Mouse (Mus musculus) MEL (cell line): ENCODE measurements around the gene Dhrs11. TPM values are rescaled to one million over a fixed set of nuclear protein-coding genes. Genes with fewer than 3 reads are reported as not detected.

ENCODE experiments used
- DNase-seq: peaks from one replicate; pipeline ENCODE4 v3.0.0; 2011; ENCODE audit warnings: low read depth, low spot score
- H3K27ac ChIP-seq: 2 replicates; pipeline ENCODE4 v1.5.1; 2012; ENCODE audit warnings: low read depth, mild to moderate bottlenecking, control low read depth, low read length, moderate library complexity; ENCODE audit not compliant: control insufficient read depth
- H3K27me3 ChIP-seq, 2 experiments: fragments of 150-350 bp in 1 of 2; sonication (generic) in 1 of 2; 2 replicates each; pipeline ENCODE4 v1.6.1; 2012; ENCODE audit warnings: low read length in 2 of 2, mild to moderate bottlenecking in 2 of 2, improper control_type of control experiment in 1 of 2, moderate library complexity in 1 of 2; ENCODE audit not compliant: insufficient read depth in 2 of 2, control insufficient read depth in 1 of 2
- H3K36me3 ChIP-seq, 2 experiments: 2 replicates each; pipeline ENCODE4 v1.6.1; 2012 to 2014; ENCODE audit warnings: low read length in 2 of 2, improper control_type of control experiment in 1 of 2, inconsistent platforms in 1 of 2, mild to moderate bottlenecking in 1 of 2; ENCODE audit not compliant: insufficient read depth in 2 of 2, control insufficient read depth in 1 of 2
- H3K4me1 ChIP-seq, 2 experiments: fragments of 150-350 bp in 1 of 2; sonication (generic) in 1 of 2; 2 replicates each; pipeline ENCODE4 v1.6.1; 2012; ENCODE audit warnings: low read length in 2 of 2, improper control_type of control experiment in 1 of 2, mild to moderate bottlenecking in 1 of 2; ENCODE audit not compliant: insufficient read depth in 2 of 2, control insufficient read depth in 1 of 2
- H3K4me3 ChIP-seq, 2 experiments: fragments of 150-350 bp in 1 of 2; sonication (generic) in 1 of 2; 2 replicates each; pipeline ENCODE4 v1.5.1; 2012; ENCODE audit warnings: low read depth in 2 of 2, low read length in 2 of 2, mild to moderate bottlenecking in 2 of 2, moderate library complexity in 2 of 2, control low read depth in 1 of 2, improper control_type of control experiment in 1 of 2; ENCODE audit not compliant: control insufficient read depth in 1 of 2, insufficient read depth in 1 of 2
- H3K79me2 ChIP-seq: 2 replicates; pipeline ENCODE4 v1.6.1; 2012; ENCODE audit warnings: mild to moderate bottlenecking, low read length, moderate library complexity; ENCODE audit not compliant: control insufficient read depth, poor library complexity, insufficient read depth
- H3K9ac ChIP-seq: 2 replicates; pipeline ENCODE4 v1.6.1; 2012; ENCODE audit warnings: low read depth, mild to moderate bottlenecking, control low read depth, low read length, moderate library complexity; ENCODE audit not compliant: control insufficient read depth, poor library complexity, severe bottlenecking
- H3K9me3 ChIP-seq: fragments of 150-350 bp; sonication (generic); replicated peaks from 2 replicates; pipeline ENCODE4 v1.6.1; 2012; ENCODE audit warnings: mild to moderate bottlenecking, low read length, improper control_type of control experiment, moderate library complexity; ENCODE audit not compliant: insufficient read depth
- CHD2 ChIP-seq: IDR thresholded peaks from 2 replicates; pipeline ENCODE4 v1.6.1; 2011; ENCODE audit warnings: low read length, improper control_type of control experiment
- EP300 ChIP-seq, 2 experiments: IDR thresholded peaks; 2 replicates each; pipeline ENCODE4 v1.6.1; 2011; ENCODE audit warnings: improper control_type of control experiment in 2 of 2, low read length in 2 of 2, low read depth in 1 of 2, mild to moderate bottlenecking in 1 of 2
- POLR2AphosphoS2 ChIP-seq: IDR thresholded peaks from 2 replicates; pipeline ENCODE4 v1.6.1; 2011; ENCODE audit warnings: low read length, improper control_type of control experiment
- RAD21 ChIP-seq: IDR thresholded peaks from 2 replicates; pipeline ENCODE4 v1.6.1; 2011; ENCODE audit warnings: mild to moderate bottlenecking, low read depth, low read length, improper control_type of control experiment
- TAL1 ChIP-seq: IDR thresholded peaks from 2 replicates; pipeline ENCODE4 v1.6.1; 2012; ENCODE audit warnings: mild to moderate bottlenecking, inconsistent platforms, low read length, moderate library complexity, mixed read lengths
- ZC3H11A ChIP-seq: IDR thresholded peaks from 2 replicates; pipeline ENCODE4 v1.6.1; 2012; ENCODE audit warnings: low read depth, mild to moderate bottlenecking, inconsistent platforms, low read length, improper control_type of control experiment
- ZMIZ1 ChIP-seq: IDR thresholded peaks from 2 replicates; pipeline ENCODE4 v1.6.1; 2012; ENCODE audit warnings: low read depth, mild to moderate bottlenecking, inconsistent platforms, low read length, improper control_type of control experiment, moderate library complexity
- ZNF384 ChIP-seq: IDR thresholded peaks from 2 replicates; pipeline ENCODE4 v1.6.1; 2012; ENCODE audit warnings: low read depth, mild to moderate bottlenecking, inconsistent platforms, low read length, improper control_type of control experiment
- polyA plus RNA-seq, 2 experiments: library from polyadenylated mRNA; stranded (reverse) in 1 of 2; unstranded in 1 of 2; fragments of >175 nt in 1 of 2; fragments of >200 nt in 1 of 2; gene quantifications; 2 replicates each; pipeline versions ENCODE4 v1.2.1 to v1.2.4; 2012; ENCODE audit warnings: low replicate concordance in 2 of 2, low read depth in 1 of 2; ENCODE audit not compliant: insufficient read length in 2 of 2, insufficient read depth in 1 of 2, missing spikeins in 1 of 2
- total RNA-seq: library from RNA; depleted of rRNA; stranded (reverse); fragments of 300-350 nt; gene quantifications from 2 replicates; pipeline ENCODE4 v1.2.3, GENCODE M21; 2012

The Dhrs11 gene
- total and polyA plus RNA-seq, 3 experiments: 36.6 to 37.7 TPM; not detected in 1

- H3K9ac ChIP-seq: no peak overlapping the region
- H3K79me2 ChIP-seq: peaks cover 3% of the 10 kb centered on the region; the same call in 1 of the 2 replicates
- H3K27ac ChIP-seq: no peak overlapping the region
- H3K27me3 ChIP-seq: no peaks in the 10 kb centered on the region
- DNase-seq: no peak
- no peaks in the 10 kb centered on the region for H3K9me3 ChIP-seq
- peaks cover 26 to 65% of the 10 kb centered on the region in 2 experiments for H3K36me3 ChIP-seq
- H3K4me1 ChIP-seq: peaks cover 0 to 15% of the 10 kb centered on the region in 2 experiments; a peak in 2 of 4 replicates
- TF ChIP-seq ZNF384 (peak; percentile 88), ZC3H11A (no peak)
- no peak overlapping the region for H3K4me3 ChIP-seq
These were observed 26.5 kb upstream of the Dhrs11 start for GRCm38 (mm10) chr11:84855285-84855684.

GRCm38 (mm10) chr11:84847475-84848090, 18.8 kb upstream of the Dhrs11 start:
- H3K4me3 ChIP-seq: no peak overlapping the region
- peak; percentile 64 for DNase-seq
- peaks cover 1% of the 10 kb centered on the region; the same call in 1 of the 2 replicates for H3K79me2 ChIP-seq
- H3K27me3 ChIP-seq: no peaks in the 10 kb centered on the region
- no peak overlapping the region for H3K27ac ChIP-seq
- no peaks in the 10 kb centered on the region for H3K9me3 ChIP-seq
- H3K4me1 ChIP-seq: peaks cover 0 to 4% of the 10 kb centered on the region in 2 experiments; a peak in 2 of 4 replicates
- 0 out of 4 replicates have a peak, but pooled peaks of 1 of the 2 experiments have one; percentile 26 for TF ChIP-seq EP300 (IDR thresholded peaks at IDR 0.05; ENCODE audit: low read depth in 1 of 2, low read length in 2 of 2)
- TF ChIP-seq CHD2: no peak
- no peak for TF ChIP-seq RAD21
- H3K36me3 ChIP-seq: peaks cover 18 to 27% of the 10 kb centered on the region in 2 experiments
- H3K9ac ChIP-seq: no peak overlapping the region

- no peak for DNase-seq
- Histone ChIP-seq H3K79me2 (peaks cover 1% of the 10 kb centered on the region; the same call in 1 of the 2 replicates), H3K27ac (no peak overlapping the region), H3K9ac (no peak overlapping the region), H3K4me3 (no peak overlapping the region), H3K9me3 (no peaks in the 10 kb centered on the region), H3K4me1 (peaks cover 0 to 4% of the 10 kb centered on the region in 2 experiments; a peak in 2 of 4 replicates), H3K27me3 (no peaks in the 10 kb centered on the region), H3K36me3 (peaks cover 18 to 29% of the 10 kb centered on the region in 2 experiments)
- TF ChIP-seq TAL1 (no peak), EP300 (IDR thresholded peaks at IDR 0.05; ENCODE audit: low read depth in 1 of 2, low read length in 2 of 2) (no peak), POLR2AphosphoS2 (0 out of 2 replicates have a peak, but pooled peaks have one; percentile 9), ZMIZ1 (0 out of 2 replicates have a peak, but pooled peaks have one; percentile 36)
These were observed 18.1 kb upstream of the Dhrs11 start for GRCm38 (mm10) chr11:84846741-84847474.
